Mouse (Mus musculus) cerebral cortex, adult 2 months (tissue): ENCODE data around the gene Gnaz.

Experiments used
- WGBS: fragments of 180-500 bp; shearing (Covaris S2); methylation state at CpG from one replicate; pipeline ENCODE4 v1.1.7; 2018; 5-methylcytosine and 5-hydroxymethylcytosine counted together

Gene Gnaz

GRCm38 (mm10) chr10:75061341-75062188 lies 94.6 kb downstream of the Gnaz start:
- 7% methylated on average over 71 of the region's 71 CpGs for WGBS

- WGBS, result 19% methylated on average over 6 of the region's 6 CpGs
Measured at GRCm38 (mm10) chr10:75062189-75062561, 95.2 kb downstream of the Gnaz start.

DNA sequence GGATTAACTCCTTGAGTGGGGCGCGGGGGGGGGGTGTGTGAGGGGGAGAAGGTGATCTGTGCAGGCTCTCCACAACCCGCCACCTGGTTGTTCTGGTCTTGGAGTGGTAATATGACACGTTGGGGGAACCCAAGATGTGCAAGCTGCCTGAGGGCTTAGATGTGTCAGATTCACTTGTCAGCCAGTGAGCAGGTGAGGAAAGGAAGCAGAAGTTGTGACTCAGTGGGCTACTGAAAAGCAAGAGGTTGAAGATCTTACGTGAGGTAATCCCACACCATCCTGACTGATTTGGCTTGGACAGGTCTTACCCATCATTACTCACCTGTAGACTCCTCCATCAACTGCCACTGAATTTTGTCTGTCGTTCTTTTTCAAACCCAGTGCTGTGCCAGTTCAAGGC lies 95.6 kb downstream of the Gnaz start:
- 36% methylated on average over 6 of the region's 6 CpGs for WGBS

- 29% methylated on average over 12 of the region's 12 CpGs for WGBS
Measured at GRCm38 (mm10) chr10:75063301-75063965, 96.5 kb downstream of the Gnaz start.

DNA sequence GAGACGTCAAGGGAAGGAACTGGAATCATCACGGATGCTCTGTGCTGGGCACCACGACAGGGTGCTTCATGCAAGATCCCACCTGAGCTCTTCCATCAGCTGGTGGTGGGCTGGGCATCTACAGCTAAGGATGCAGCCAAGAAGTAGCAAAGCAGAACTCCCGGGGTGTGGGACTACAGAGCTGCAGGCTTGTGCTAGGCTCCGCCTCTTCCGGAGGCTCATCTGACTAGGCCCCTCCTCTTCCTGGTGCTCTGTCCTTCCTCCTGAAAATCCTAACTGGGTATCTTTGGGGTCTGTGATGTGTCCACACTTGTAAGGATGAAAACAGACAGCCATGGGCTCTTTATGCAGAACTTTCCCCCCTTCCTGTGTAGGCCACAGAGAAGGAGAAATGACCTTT lies 98.7 kb downstream of the Gnaz start:
- WGBS, result 74% methylated on average over 6 of the region's 6 CpGs
